Mouse (Mus musculus): ENCODE measurements at regions not wholly inside any gene's neighbourhood (a gene's known extent, or its start where the extent isn't known, plus 50 kb on each side); places are given as distances from the start of the nearest gene placed in this dataset.

DNA sequence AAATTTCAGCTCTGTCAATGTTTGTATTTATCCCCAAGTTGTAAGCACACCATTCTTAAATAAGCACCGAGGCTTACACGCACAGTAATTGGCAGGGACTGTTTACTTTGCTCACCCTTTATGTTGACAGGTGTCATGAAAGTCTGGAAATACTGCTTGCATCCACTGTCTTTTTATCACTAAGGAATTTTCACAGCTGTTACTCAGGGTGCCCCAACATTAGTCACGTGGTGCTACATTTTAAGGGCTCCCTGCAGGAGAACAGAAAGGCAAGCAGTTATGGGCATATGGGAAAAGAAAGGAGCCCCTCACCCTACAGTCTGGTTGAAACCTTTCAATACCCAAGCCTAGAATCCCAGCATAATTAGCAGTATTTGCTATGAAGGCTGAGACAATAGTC is 304.7 kb downstream of the Tle4 start:
- Histone ChIP-seq H3K36me3 (ENCODE audit: control insufficient read depth, insufficient read depth, low read length) (no peaks in the 10 kb centered on the region), H3K4me1 (ENCODE audit: control insufficient read depth, insufficient read depth, insufficient read length) (no peaks in the 10 kb centered on the region), H3K4me3 (ENCODE audit: extremely low read depth, insufficient read depth, insufficient read length) (no peak overlapping the region), H3K27me3 (ENCODE audit: control insufficient read depth, insufficient read depth, low read length) (no peaks in the 10 kb centered on the region; the same call in 1 of the 2 replicates), H3K27ac (ENCODE audit: insufficient read depth, low read length) (no peak overlapping the region)
- WGBS, result 91% methylated on average over 3 of the region's 3 CpGs
- DNase-seq (ENCODE audit: low read depth in 1 of 2, low spot score in 2 of 2), result no peak
- TF ChIP-seq POLR2A (IDR thresholded peaks at IDR 0.05; ENCODE audit: low read depth, low read length) (no peak), CTCF (IDR thresholded peaks at IDR 0.05; ENCODE audit: extremely low read depth, insufficient read depth, insufficient read length, insufficient replicate concordance) (no peak)

DNA sequence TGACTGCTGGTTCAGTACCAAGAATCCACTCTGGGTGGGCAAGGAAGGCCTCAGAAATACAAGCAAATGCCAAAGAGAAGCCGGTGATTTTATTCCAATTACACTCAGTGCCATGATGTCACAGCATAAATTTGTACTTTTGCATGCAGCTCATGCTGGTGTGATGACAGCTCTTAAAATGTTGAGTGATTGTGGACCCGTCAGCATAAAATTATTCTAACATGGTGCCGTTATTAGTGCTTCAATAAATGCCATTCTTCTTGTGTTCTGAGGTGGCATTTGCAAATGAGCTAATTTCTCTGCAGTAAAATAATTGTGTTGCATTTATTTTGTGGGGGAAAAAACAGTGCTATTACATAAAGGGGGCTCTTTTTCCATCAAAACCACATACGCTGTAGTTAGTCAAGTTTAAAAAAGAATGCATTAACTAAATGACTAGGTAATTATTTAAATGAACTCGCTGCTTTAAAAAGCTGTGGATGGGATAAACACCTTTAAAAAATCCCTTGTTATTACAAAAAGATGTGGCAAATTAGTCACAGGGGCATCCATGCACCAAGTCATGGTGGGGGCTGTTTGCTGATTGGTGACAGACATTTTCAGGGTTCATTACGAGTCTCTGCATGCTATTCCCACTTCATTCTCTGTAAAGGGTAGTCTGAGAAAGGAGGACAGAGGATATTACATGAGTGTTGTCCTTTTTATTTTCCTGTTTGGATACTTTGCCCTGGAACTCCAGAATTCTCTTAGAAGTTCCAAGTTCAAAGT is 296.5 kb downstream of the Tle4 start:
- H3K36me3 ChIP-seq (ENCODE audit: control insufficient read depth, insufficient read depth, low read length), result no peaks in the 10 kb centered on the region
- H3K4me1 ChIP-seq (ENCODE audit: control insufficient read depth, insufficient read depth, insufficient read length), result no peaks in the 10 kb centered on the region
- H3K27ac ChIP-seq (ENCODE audit: insufficient read depth, low read length), result no peak overlapping the region
- H3K27me3 ChIP-seq (ENCODE audit: control insufficient read depth, insufficient read depth, low read length), result no peaks in the 10 kb centered on the region
- TF ChIP-seq CTCF (IDR thresholded peaks at IDR 0.05; ENCODE audit: extremely low read depth, insufficient read depth, insufficient read length, insufficient replicate concordance) (no peak), POLR2A (IDR thresholded peaks at IDR 0.05; ENCODE audit: low read depth, low read length) (no peak)
- no peak for DNase-seq (ENCODE audit: low read depth in 1 of 2, low spot score in 2 of 2)
- WGBS, result 89% methylated on average over 6 of the region's 6 CpGs
- no peak overlapping the region for H3K4me3 ChIP-seq (ENCODE audit: extremely low read depth, insufficient read depth, insufficient read length)

DNA sequence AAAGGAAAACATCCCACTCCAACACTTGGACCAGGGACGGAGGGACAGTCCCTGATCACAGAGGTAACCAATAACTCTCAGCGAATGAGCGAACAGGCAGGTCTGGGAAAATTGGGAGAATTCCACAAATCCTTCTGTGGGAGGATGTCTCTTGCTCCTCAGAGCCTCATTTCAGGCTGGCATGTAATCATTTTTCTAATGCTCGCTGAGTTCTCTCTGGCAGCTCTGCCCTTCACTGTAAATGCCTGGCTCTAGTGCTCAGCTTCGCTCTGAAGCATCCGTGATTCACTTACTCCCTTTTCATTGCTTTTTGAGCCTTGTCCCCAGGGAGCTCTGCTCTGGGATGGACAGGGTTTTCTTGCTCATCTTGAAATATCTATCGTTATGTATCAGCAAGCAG is 283.6 kb downstream of the Tle4 start:
- Histone ChIP-seq H3K27me3 (ENCODE audit: control insufficient read depth, insufficient read depth, low read length) (no peaks in the 10 kb centered on the region), H3K4me3 (ENCODE audit: extremely low read depth, insufficient read depth, insufficient read length) (no peak overlapping the region), H3K27ac (ENCODE audit: insufficient read depth, low read length) (no peak overlapping the region), H3K4me1 (ENCODE audit: control insufficient read depth, insufficient read depth, insufficient read length) (no peaks in the 10 kb centered on the region), H3K36me3 (ENCODE audit: control insufficient read depth, insufficient read depth, low read length) (no peaks in the 10 kb centered on the region)
- DNase-seq (ENCODE audit: low read depth in 1 of 2, low spot score in 2 of 2), result no peak
- WGBS, result 83% methylated on average over 7 of the region's 7 CpGs
- TF ChIP-seq CTCF (IDR thresholded peaks at IDR 0.05; ENCODE audit: extremely low read depth, insufficient read depth, insufficient read length, insufficient replicate concordance) (no peak), POLR2A (IDR thresholded peaks at IDR 0.05; ENCODE audit: low read depth, low read length) (no peak)

DNA sequence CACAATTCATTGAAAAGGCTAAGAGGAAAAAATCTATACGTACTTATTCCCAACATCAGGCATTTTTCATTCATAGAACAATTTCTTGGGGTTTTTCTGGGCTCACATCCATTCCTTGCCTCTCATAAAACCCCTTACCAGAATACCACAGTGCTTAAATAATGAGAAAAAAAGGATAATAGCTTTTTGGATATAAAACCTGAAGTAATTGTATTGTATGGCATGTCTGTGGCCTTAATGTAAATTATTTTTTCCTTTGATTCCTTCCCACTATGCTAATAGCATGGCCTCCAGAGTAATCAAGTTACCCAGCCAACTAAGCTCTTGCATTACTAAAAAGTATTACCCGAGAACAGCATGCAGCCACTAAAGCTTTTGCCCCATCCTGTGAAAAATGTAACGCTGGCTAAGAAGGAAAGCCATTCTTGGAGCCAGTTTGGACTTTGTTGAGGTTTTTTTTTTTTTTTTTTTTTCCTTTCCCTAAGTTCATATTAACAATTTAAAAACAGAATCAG is 278.1 kb downstream of the Tle4 start:
- Histone ChIP-seq H3K36me3 (ENCODE audit: control insufficient read depth, insufficient read depth, low read length) (no peaks in the 10 kb centered on the region), H3K4me3 (ENCODE audit: extremely low read depth, insufficient read depth, insufficient read length) (no peak overlapping the region), H3K27me3 (ENCODE audit: control insufficient read depth, insufficient read depth, low read length) (no peaks in the 10 kb centered on the region), H3K4me1 (ENCODE audit: control insufficient read depth, insufficient read depth, insufficient read length) (no peaks in the 10 kb centered on the region), H3K27ac (ENCODE audit: insufficient read depth, low read length) (no peak overlapping the region)
- no peak for DNase-seq (ENCODE audit: low read depth in 1 of 2, low spot score in 2 of 2)
- 89% methylated on average over 3 of the region's 3 CpGs for WGBS
- no peak for TF ChIP-seq CTCF (IDR thresholded peaks at IDR 0.05; ENCODE audit: extremely low read depth, insufficient read depth, insufficient read length, insufficient replicate concordance)
- TF ChIP-seq POLR2A (IDR thresholded peaks at IDR 0.05; ENCODE audit: low read depth, low read length), result no peak

DNA sequence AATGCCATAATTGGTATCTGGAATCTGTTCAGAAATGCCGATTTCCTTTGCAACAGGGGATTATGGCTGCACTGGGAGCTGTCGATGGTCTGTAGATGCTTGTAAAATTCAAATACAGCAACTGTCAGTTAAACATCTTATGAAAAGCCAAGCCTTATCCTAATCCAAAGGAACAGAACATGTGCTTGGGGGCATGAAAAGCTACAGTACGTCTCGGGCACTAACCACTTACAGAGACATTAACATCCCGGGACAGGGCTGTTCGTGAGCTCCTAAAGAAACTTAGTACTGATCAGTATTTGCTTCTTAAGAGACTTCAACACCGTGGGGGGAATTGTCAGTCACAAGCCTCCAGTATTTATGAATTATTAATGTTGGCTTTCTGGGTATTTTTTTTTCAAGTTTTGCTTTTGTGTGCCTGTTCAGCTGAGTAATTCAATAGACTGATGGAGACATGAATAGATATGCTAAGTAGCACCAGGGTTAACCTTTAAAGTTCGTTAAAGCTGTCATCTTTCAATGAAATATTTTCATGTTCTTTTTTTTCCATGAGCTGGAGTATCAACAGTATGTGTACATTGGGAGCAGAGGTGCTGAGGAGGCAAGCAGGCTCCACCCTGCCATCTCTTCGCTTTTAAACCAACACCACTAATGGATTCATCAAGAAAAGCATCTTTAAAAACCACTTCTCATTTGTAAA is 272.3 kb downstream of the Tle4 start:
- 86% methylated on average over 9 of the region's 9 CpGs for WGBS
- no peaks in the 10 kb centered on the region for H3K27me3 ChIP-seq (ENCODE audit: control insufficient read depth, insufficient read depth, low read length)
- no peak overlapping the region for H3K4me3 ChIP-seq (ENCODE audit: extremely low read depth, insufficient read depth, insufficient read length)
- DNase-seq (ENCODE audit: low read depth in 1 of 2, low spot score in 2 of 2), result no peak
- H3K4me1 ChIP-seq (ENCODE audit: control insufficient read depth, insufficient read depth, insufficient read length), result no peaks in the 10 kb centered on the region
- H3K36me3 ChIP-seq (ENCODE audit: control insufficient read depth, insufficient read depth, low read length), result no peaks in the 10 kb centered on the region
- no peak overlapping the region for H3K27ac ChIP-seq (ENCODE audit: insufficient read depth, low read length)
- TF ChIP-seq POLR2A (IDR thresholded peaks at IDR 0.05; ENCODE audit: low read depth, low read length) (no peak), CTCF (IDR thresholded peaks at IDR 0.05; ENCODE audit: extremely low read depth, insufficient read depth, insufficient read length, insufficient replicate concordance) (no peak)

DNA sequence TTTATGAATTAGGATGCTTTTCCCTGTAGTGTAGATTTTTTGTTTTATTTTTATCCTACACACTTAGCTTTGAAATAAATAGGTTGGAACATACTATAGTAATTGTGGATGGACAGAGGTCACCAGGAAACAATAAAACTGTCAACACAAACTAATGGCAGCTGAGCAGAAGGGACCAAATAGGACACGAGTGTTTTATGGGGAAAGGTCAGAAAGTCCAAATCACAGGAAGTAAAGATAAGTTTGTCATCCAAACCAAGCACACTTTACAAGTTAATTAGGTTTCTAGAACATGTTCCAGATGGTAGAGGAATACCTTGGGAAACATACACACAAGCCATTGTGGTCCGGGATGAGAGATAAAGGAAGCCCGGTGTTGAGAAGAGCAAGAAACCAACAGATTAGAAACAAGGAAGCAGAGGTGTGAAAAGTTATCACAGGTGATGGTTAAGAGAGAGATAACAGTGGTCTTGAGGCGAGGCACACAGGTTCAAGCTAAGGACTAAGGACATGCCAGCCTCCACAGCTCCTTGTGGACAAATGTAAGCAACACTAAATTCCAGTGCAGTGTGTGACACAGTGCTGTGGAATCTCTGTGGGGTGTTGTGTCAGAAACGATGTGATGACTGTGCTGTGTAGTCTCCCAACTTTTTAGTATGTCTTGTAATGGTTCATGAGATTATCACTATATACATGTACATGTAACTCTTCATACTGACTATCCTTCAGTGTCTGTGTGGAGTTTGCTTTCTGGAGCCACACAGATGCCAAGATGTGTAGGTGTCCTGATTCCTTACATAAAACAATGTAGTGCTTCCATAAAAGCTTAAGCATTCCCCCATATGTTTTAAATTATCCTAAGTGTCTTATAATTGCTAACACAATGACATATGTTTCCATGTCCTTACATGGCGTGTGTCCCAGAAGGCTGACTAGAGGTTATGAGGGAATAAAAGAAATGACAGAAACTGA is 264.5 kb downstream of the Tle4 start:
- Histone ChIP-seq H3K4me3 (ENCODE audit: extremely low read depth, insufficient read depth, insufficient read length) (no peak overlapping the region), H3K27me3 (ENCODE audit: control insufficient read depth, insufficient read depth, low read length) (no peaks in the 10 kb centered on the region), H3K36me3 (ENCODE audit: control insufficient read depth, insufficient read depth, low read length) (no peaks in the 10 kb centered on the region), H3K4me1 (ENCODE audit: control insufficient read depth, insufficient read depth, insufficient read length) (no peaks in the 10 kb centered on the region), H3K27ac (ENCODE audit: insufficient read depth, low read length) (no peak overlapping the region)
- DNase-seq (ENCODE audit: low read depth in 1 of 2, low spot score in 2 of 2), result no peak
- TF ChIP-seq CTCF (IDR thresholded peaks at IDR 0.05; ENCODE audit: extremely low read depth, insufficient read depth, insufficient read length, insufficient replicate concordance), result no peak
- no peak for TF ChIP-seq POLR2A (IDR thresholded peaks at IDR 0.05; ENCODE audit: low read depth, low read length)
- 64% methylated on average over 6 of the region's 6 CpGs for WGBS

All from spleen, adult 2 months (tissue).